Mouse (Mus musculus): ENCODE measurements around the gene Ppp4r1. TPM values are rescaled to one million over a fixed set of nuclear protein-coding genes. Genes with fewer than 3 reads are reported as not detected.

The Ppp4r1 gene
- polyA plus RNA-seq, 2 experiments: 6.7 to 11.1 TPM

DNA sequence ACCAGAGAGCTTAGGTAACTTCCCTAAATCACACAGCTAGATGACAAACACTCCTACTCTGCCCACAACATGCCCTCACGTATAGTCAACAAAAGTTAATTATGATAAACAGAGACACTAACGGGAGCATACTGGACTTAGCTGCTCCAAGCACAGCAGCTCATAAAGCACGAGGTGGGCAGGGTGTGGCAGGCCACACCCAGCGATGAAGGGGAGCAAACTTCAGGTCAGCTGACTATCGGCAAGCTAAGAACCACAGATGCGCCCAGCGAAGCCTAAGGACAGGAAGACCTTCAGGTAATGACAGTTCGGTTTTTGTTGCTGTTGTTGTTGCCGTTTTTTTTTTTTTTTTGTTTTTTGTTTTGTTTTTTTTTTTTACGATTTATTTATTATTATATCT, 87.3 kb downstream of the Ppp4r1 start:
- H3K27ac ChIP-seq: no peak overlapping the region
- peaks cover 0 to 2% of the 10 kb centered on the region in 2 experiments; a peak in 2 of 4 replicates for H3K4me1 ChIP-seq (replicated peaks; ENCODE audit: control insufficient read depth in 2 of 2, insufficient read depth in 2 of 2, low read length in 1 of 2)
- H3K4me2 ChIP-seq (ENCODE audit: low read depth): no peak overlapping the region
- no peaks in the 10 kb centered on the region; the same call in 1 of the 2 replicates for H3K36me3 ChIP-seq (replicated peaks; ENCODE audit: control insufficient read depth, insufficient read depth, low read depth)
- WGBS (ENCODE audit: insufficient replicate concordance): 56% methylated on average over 10 of the region's 10 CpGs
- TF ChIP-seq CTCF (IDR thresholded peaks at IDR 0.05; ENCODE audit: low read depth) (no peak), EP300 (IDR thresholded peaks at IDR 0.05; ENCODE audit: low read depth) (no peak)
- DNase-seq (ENCODE audit: low read depth in 3 of 3, low spot score in 3 of 3): no peak
- H3K9ac ChIP-seq (replicated peaks): no peak overlapping the region
- ATAC-seq (ENCODE audit: insufficient read depth): no peak; the same call in 1 of the 2 replicates
- no peaks in the 10 kb centered on the region for H3K9me3 ChIP-seq (ENCODE audit: control insufficient read depth, low read length)
- H3K27me3 ChIP-seq (ENCODE audit: control insufficient read depth, insufficient read depth, low read length): no peaks in the 10 kb centered on the region
- H3K4me3 ChIP-seq (ENCODE audit: insufficient read depth in 1 of 2, low read depth in 2 of 2, low read length in 2 of 2): no peak overlapping the region

GRCm38 (mm10) chr17:65870146-65870545, 87.8 kb downstream of the Ppp4r1 start:
- Histone ChIP-seq H3K36me3 (replicated peaks; ENCODE audit: control insufficient read depth, insufficient read depth, low read depth) (no peaks in the 10 kb centered on the region; the same call in 1 of the 2 replicates), H3K4me1 (replicated peaks; ENCODE audit: control insufficient read depth in 2 of 2, insufficient read depth in 2 of 2, low read length in 1 of 2) (peaks cover 0 to 2% of the 10 kb centered on the region in 2 experiments; a peak in 2 of 4 replicates), H3K4me3 (ENCODE audit: insufficient read depth in 1 of 2, low read depth in 2 of 2, low read length in 2 of 2) (no peak overlapping the region), H3K27ac (no peak overlapping the region), H3K4me2 (ENCODE audit: low read depth) (no peak overlapping the region), H3K9ac (replicated peaks) (no peak overlapping the region), H3K9me3 (ENCODE audit: control insufficient read depth, low read length) (no peaks in the 10 kb centered on the region), H3K27me3 (ENCODE audit: control insufficient read depth, insufficient read depth, low read length) (no peaks in the 10 kb centered on the region)
- DNase-seq (ENCODE audit: low read depth in 3 of 3, low spot score in 3 of 3) (peak; percentile 54 to 63 (median 62)), ATAC-seq (ENCODE audit: insufficient read depth) (peak; percentile 51; the same call in 1 of the 2 replicates)
- TF ChIP-seq CTCF (IDR thresholded peaks at IDR 0.05; ENCODE audit: low read depth) (peak; percentile 93), EP300 (IDR thresholded peaks at IDR 0.05; ENCODE audit: low read depth) (no peak)
- 40% methylated on average over 4 of the region's 4 CpGs for WGBS (ENCODE audit: insufficient replicate concordance)

GRCm38 (mm10) chr17:65871641-65872041, 89.3 kb downstream of the Ppp4r1 start:
- ATAC-seq (ENCODE audit: insufficient read depth) (no peak), DNase-seq (ENCODE audit: low read depth in 3 of 3, low spot score in 3 of 3) (no peak)
- H3K27me3 ChIP-seq (ENCODE audit: control insufficient read depth, insufficient read depth, low read length): no peaks in the 10 kb centered on the region
- H3K27ac ChIP-seq: no peak overlapping the region
- no peaks in the 10 kb centered on the region for H3K9me3 ChIP-seq (ENCODE audit: control insufficient read depth, low read length)
- H3K4me2 ChIP-seq (ENCODE audit: low read depth): no peak overlapping the region
- peaks cover 0 to 2% of the 10 kb centered on the region in 2 experiments; a peak in 2 of 4 replicates for H3K4me1 ChIP-seq (replicated peaks; ENCODE audit: control insufficient read depth in 2 of 2, insufficient read depth in 2 of 2, low read length in 1 of 2)
- no peak overlapping the region for H3K9ac ChIP-seq (replicated peaks)
- no peaks in the 10 kb centered on the region; the same call in 1 of the 2 replicates for H3K36me3 ChIP-seq (replicated peaks; ENCODE audit: control insufficient read depth, insufficient read depth, low read depth)
- WGBS (ENCODE audit: insufficient replicate concordance): 56% methylated on average over 5 of the region's 5 CpGs
- TF ChIP-seq EP300 (IDR thresholded peaks at IDR 0.05; ENCODE audit: low read depth) (no peak), CTCF (IDR thresholded peaks at IDR 0.05; ENCODE audit: low read depth) (no peak)
- H3K4me3 ChIP-seq (ENCODE audit: insufficient read depth in 1 of 2, low read depth in 2 of 2, low read length in 2 of 2): no peak overlapping the region

GRCm38 (mm10) chr17:65872051-65872450, 89.7 kb downstream of the Ppp4r1 start:
- Histone ChIP-seq H3K4me1 (replicated peaks; ENCODE audit: control insufficient read depth in 2 of 2, insufficient read depth in 2 of 2, low read length in 1 of 2) (peaks cover 0 to 2% of the 10 kb centered on the region in 2 experiments; a peak in 2 of 4 replicates), H3K27me3 (ENCODE audit: control insufficient read depth, insufficient read depth, low read length) (no peaks in the 10 kb centered on the region), H3K4me3 (ENCODE audit: insufficient read depth in 1 of 2, low read depth in 2 of 2, low read length in 2 of 2) (no peak overlapping the region), H3K27ac (no peak overlapping the region), H3K4me2 (ENCODE audit: low read depth) (no peak overlapping the region), H3K36me3 (replicated peaks; ENCODE audit: control insufficient read depth, insufficient read depth, low read depth) (no peaks in the 10 kb centered on the region), H3K9ac (replicated peaks) (no peak overlapping the region), H3K9me3 (ENCODE audit: control insufficient read depth, low read length) (no peaks in the 10 kb centered on the region)
- DNase-seq (ENCODE audit: low read depth in 3 of 3, low spot score in 3 of 3) (no peak), ATAC-seq (ENCODE audit: insufficient read depth) (no peak)
- TF ChIP-seq EP300 (IDR thresholded peaks at IDR 0.05; ENCODE audit: low read depth) (no peak), CTCF (IDR thresholded peaks at IDR 0.05; ENCODE audit: low read depth) (no peak)
- 31% methylated on average over 6 of the region's 6 CpGs for WGBS (ENCODE audit: insufficient replicate concordance)

- peak; percentile 58; the same call in 1 of the 2 replicates for ATAC-seq (ENCODE audit: insufficient read depth)
- Histone ChIP-seq H3K27me3 (ENCODE audit: control insufficient read depth, insufficient read depth, low read length) (no peaks in the 10 kb centered on the region), H3K4me3 (ENCODE audit: insufficient read depth in 1 of 2, low read depth in 2 of 2, low read length in 2 of 2) (no peak overlapping the region), H3K9ac (replicated peaks) (no peak overlapping the region), H3K27ac (no peak overlapping the region), H3K4me2 (ENCODE audit: low read depth) (no peak overlapping the region), H3K4me1 (replicated peaks; ENCODE audit: control insufficient read depth in 2 of 2, insufficient read depth in 2 of 2, low read length in 1 of 2) (peaks cover 0 to 2% of the 10 kb centered on the region in 2 experiments; a peak in 2 of 4 replicates), H3K9me3 (ENCODE audit: control insufficient read depth, low read length) (no peaks in the 10 kb centered on the region), H3K36me3 (replicated peaks; ENCODE audit: control insufficient read depth, insufficient read depth, low read depth) (no peaks in the 10 kb centered on the region)
- 51% methylated on average over 6 of the region's 6 CpGs for WGBS (ENCODE audit: insufficient replicate concordance)
- DNase-seq (ENCODE audit: low read depth in 3 of 3, low spot score in 3 of 3): peak in 1 of 3 experiments; percentile 24
- TF ChIP-seq EP300 (IDR thresholded peaks at IDR 0.05; ENCODE audit: low read depth) (no peak), CTCF (IDR thresholded peaks at IDR 0.05; ENCODE audit: low read depth) (peak; percentile 89)
Observed at GRCm38 (mm10) chr17:65872652-65873051, 90.3 kb downstream of the Ppp4r1 start.
